Mouse (Mus musculus): Measurements from ENCODE around the gene Phpt1. TPM values are rescaled to one million over a fixed set of nuclear protein-coding genes. Genes with fewer than 3 reads are reported as not detected.

Phpt1 gene
- polyA plus RNA-seq, 1 experiment from 2014 or later, result 161 TPM

DNA sequence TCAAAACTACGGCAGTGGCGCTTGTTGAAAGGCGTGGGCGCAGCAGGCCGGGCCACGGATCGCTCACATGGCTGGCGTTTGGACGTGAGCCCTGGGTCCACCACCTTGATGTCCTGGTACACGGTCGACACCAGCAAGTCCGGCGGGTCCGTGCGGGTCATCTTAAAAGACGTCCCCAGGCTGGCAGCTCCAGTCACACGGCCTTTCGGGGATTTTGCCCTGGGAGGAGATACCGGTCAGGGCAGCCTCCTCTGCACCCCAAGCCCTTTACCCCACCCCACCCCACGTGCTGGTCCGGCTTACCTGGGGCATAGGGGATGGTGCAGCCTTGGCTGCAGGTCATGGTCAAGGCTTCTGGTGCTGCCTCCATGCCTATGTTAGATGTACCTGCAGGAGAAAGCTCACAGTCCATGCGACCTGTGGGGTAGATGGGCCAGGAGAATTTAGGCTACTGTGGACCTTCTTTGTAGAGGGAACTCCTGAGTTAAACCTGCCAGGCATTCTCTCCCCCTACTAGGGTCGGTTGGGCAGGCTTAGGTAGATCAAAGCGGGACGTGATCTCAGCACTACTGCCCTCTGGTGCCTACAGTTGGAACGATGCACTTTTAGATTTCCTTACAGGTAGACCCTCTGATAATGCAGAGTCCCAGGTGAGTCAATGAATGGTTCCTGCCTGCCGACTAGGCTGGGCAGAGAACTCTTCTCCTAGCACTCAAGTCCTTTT lies 4.9 kb upstream of the Phpt1 start:
- DNase-seq (ENCODE audit: low spot score) (peak; percentile 57), ATAC-seq (ENCODE audit: low FRiP score) (no peak)
- WGBS, result 10% methylated on average over 23 of the region's 27 CpGs
- H3K36me3 ChIP-seq (ENCODE audit: control insufficient read depth, insufficient read depth, low read length), result no peaks in the 10 kb centered on the region
- H3K4me2 ChIP-seq (replicated peaks; ENCODE audit: low read depth, low read length), result peak overlapping the region; percentile 21; the same call in 1 of the 2 replicates
- peak overlapping the region; percentile 8; the same call in 1 of the 2 replicates for H3K4me3 ChIP-seq (ENCODE audit: low read depth, low read length)
- peaks cover 17% of the 10 kb centered on the region for H3K4me1 ChIP-seq (replicated peaks; ENCODE audit: control insufficient read depth, insufficient read depth, low read length)
- H3K9ac ChIP-seq (ENCODE audit: low read depth, low read length), result no peak overlapping the region
- no peaks in the 10 kb centered on the region for H3K9me3 ChIP-seq (ENCODE audit: control insufficient read depth, low read length)
- H3K27me3 ChIP-seq (ENCODE audit: control insufficient read depth, insufficient read depth, low read length), result peaks cover 56% of the 10 kb centered on the region
- no peak overlapping the region for H3K27ac ChIP-seq (ENCODE audit: low read depth, low read length)

- ATAC-seq (ENCODE audit: low FRiP score) (no peak), DNase-seq (ENCODE audit: low spot score) (peak; percentile 53)
- no peaks in the 10 kb centered on the region for H3K9me3 ChIP-seq (ENCODE audit: control insufficient read depth, low read length)
- peak overlapping the region; percentile 21 for H3K4me2 ChIP-seq (replicated peaks; ENCODE audit: low read depth, low read length)
- peaks cover 56% of the 10 kb centered on the region for H3K27me3 ChIP-seq (ENCODE audit: control insufficient read depth, insufficient read depth, low read length)
- H3K27ac ChIP-seq (ENCODE audit: low read depth, low read length), result no peak overlapping the region
- H3K4me3 ChIP-seq (ENCODE audit: low read depth, low read length), result peak overlapping the region; percentile 30; the same call in 1 of the 2 replicates
- no peaks in the 10 kb centered on the region for H3K36me3 ChIP-seq (ENCODE audit: control insufficient read depth, insufficient read depth, low read length)
- WGBS, result 6% methylated on average over 76 of the region's 77 CpGs
- H3K4me1 ChIP-seq (replicated peaks; ENCODE audit: control insufficient read depth, insufficient read depth, low read length), result peaks cover 17% of the 10 kb centered on the region
- no peak overlapping the region for H3K9ac ChIP-seq (ENCODE audit: low read depth, low read length)
Observed at GRCm38 (mm10) chr2:25578796-25579736, 4.0 kb upstream of the Phpt1 start.

- DNase-seq (ENCODE audit: low spot score) (peak; percentile 65), ATAC-seq (ENCODE audit: low FRiP score) (no peak)
- Histone ChIP-seq H3K4me3 (ENCODE audit: low read depth, low read length) (peak overlapping the region; percentile 30), H3K36me3 (ENCODE audit: control insufficient read depth, insufficient read depth, low read length) (no peaks in the 10 kb centered on the region), H3K4me1 (replicated peaks; ENCODE audit: control insufficient read depth, insufficient read depth, low read length) (peaks cover 24% of the 10 kb centered on the region), H3K9ac (ENCODE audit: low read depth, low read length) (peak overlapping the region; percentile 31; the same call in 1 of the 2 replicates), H3K27me3 (ENCODE audit: control insufficient read depth, insufficient read depth, low read length) (peaks cover 56% of the 10 kb centered on the region), H3K9me3 (ENCODE audit: control insufficient read depth, low read length) (no peaks in the 10 kb centered on the region), H3K27ac (ENCODE audit: low read depth, low read length) (no peak overlapping the region), H3K4me2 (replicated peaks; ENCODE audit: low read depth, low read length) (peak overlapping the region; percentile 40)
- WGBS, result 7% methylated on average over 75 of the region's 75 CpGs
Observed at GRCm38 (mm10) chr2:25577951-25578795, 3.1 kb upstream of the Phpt1 start.

GRCm38 (mm10) chr2:25576965-25577891 lies 2.2 kb upstream of the Phpt1 start:
- peak; percentile 44 for DNase-seq (ENCODE audit: low spot score)
- Histone ChIP-seq H3K9ac (ENCODE audit: low read depth, low read length) (peak overlapping the region; percentile 31; the same call in 1 of the 2 replicates), H3K27ac (ENCODE audit: low read depth, low read length) (no peak overlapping the region), H3K4me3 (ENCODE audit: low read depth, low read length) (peak overlapping the region; percentile 30), H3K36me3 (ENCODE audit: control insufficient read depth, insufficient read depth, low read length) (no peaks in the 10 kb centered on the region), H3K4me2 (replicated peaks; ENCODE audit: low read depth, low read length) (peak overlapping the region; percentile 40; the same call in 1 of the 2 replicates), H3K9me3 (ENCODE audit: control insufficient read depth, low read length) (no peaks in the 10 kb centered on the region), H3K27me3 (ENCODE audit: control insufficient read depth, insufficient read depth, low read length) (peaks cover 56% of the 10 kb centered on the region), H3K4me1 (replicated peaks; ENCODE audit: control insufficient read depth, insufficient read depth, low read length) (peaks cover 24% of the 10 kb centered on the region)
- ATAC-seq (ENCODE audit: low FRiP score), result no peak
- WGBS, result 13% methylated on average over 92 of the region's 92 CpGs

DNA sequence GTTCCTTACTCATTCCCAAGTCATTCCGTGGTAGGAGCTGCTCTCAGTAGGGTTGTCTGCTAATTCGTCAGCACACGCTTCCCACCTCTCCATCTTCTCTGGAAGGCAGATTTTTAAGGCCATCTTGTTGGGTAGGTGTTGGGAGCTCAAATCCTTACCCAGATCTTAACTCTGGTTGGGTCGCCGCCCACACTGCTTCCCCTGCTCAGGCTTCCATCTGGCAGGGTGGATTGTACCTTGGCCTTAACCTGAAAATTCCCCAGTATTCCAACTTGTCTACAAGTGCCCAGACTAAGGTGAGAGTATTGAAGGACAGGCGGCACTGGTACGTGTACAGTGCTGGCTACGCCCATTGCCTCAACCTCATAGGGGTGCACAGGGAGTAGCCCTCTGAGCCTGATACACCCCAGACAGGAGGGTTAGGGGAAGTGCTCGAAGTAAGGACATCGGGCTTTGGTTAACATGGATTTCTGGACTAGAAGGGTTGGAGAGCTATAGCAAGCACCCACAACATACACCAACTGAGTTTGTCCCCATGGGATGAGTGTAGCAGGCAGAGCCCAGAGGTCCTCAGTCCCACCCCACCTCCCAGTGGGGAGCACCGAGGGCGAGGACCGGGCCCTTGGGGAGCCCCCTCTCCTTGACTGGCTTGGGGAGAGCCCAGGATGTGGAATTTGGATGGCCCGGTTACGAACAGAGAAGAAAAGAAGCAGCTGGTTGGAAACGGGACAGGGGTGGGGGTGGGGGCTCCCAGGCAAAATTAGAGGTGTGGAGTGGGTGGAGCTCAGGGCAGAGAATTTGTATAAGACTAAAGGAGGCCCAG lies 1.2 kb upstream of the Phpt1 start:
- Histone ChIP-seq H3K4me3 (ENCODE audit: low read depth, low read length) (no peak overlapping the region), H3K9ac (ENCODE audit: low read depth, low read length) (peak overlapping the region; percentile 63; the same call in 1 of the 2 replicates), H3K36me3 (ENCODE audit: control insufficient read depth, insufficient read depth, low read length) (no peaks in the 10 kb centered on the region), H3K4me1 (replicated peaks; ENCODE audit: control insufficient read depth, insufficient read depth, low read length) (peaks cover 22% of the 10 kb centered on the region), H3K27ac (ENCODE audit: low read depth, low read length) (no peak overlapping the region), H3K9me3 (ENCODE audit: control insufficient read depth, low read length) (no peaks in the 10 kb centered on the region), H3K4me2 (replicated peaks; ENCODE audit: low read depth, low read length) (peak overlapping the region; percentile 92; the same call in 1 of the 2 replicates), H3K27me3 (ENCODE audit: control insufficient read depth, insufficient read depth, low read length) (peaks cover 55% of the 10 kb centered on the region)
- ATAC-seq (ENCODE audit: low FRiP score) (no peak), DNase-seq (ENCODE audit: low spot score) (no peak)
- 70% methylated on average over 16 of the region's 16 CpGs for WGBS

DNA sequence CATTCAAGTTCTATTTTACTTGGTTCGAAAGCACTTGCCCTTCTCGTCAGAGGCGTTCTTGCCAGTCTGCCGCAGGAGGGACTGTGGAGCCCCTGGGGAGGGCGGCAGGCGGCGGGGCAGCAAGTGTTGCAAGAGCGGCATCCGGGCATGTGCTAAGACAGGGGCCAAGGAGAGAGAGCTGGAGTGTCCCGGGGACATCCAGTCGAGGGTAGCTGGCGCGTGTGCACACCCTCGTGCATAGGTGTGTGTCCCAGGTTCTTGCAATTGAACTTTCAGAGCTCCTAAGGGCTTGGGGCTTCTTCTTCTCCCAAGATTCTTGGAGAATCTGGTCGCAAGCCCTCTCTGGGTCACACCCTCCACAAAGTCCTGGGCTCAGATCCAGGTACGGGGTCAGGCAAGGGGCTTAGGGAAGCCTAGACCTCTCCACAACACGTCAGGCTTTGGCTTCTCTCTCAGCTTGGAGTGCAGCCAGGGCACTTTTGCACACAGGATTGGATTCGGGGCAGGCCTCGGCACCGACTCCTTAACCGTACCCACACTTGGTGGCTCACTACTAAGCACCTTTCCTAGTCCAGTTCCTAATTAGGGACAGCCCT lies 506 bp upstream of the Phpt1 start:
- H3K9ac ChIP-seq (ENCODE audit: low read depth, low read length), result peak overlapping the region; percentile 63; the same call in 1 of the 2 replicates
- ATAC-seq (ENCODE audit: low FRiP score) (peak; percentile 5; the same call in 1 of the 2 replicates), DNase-seq (ENCODE audit: low spot score) (peak; percentile 48)
- 17% methylated on average over 21 of the region's 21 CpGs for WGBS
- H3K27me3 ChIP-seq (ENCODE audit: control insufficient read depth, insufficient read depth, low read length), result peaks cover 49% of the 10 kb centered on the region
- peak overlapping the region; percentile 67 for H3K27ac ChIP-seq (ENCODE audit: low read depth, low read length)
- peak overlapping the region; percentile 60 for H3K4me3 ChIP-seq (ENCODE audit: low read depth, low read length)
- H3K4me2 ChIP-seq (replicated peaks; ENCODE audit: low read depth, low read length), result peak overlapping the region; percentile 92
- H3K4me1 ChIP-seq (replicated peaks; ENCODE audit: control insufficient read depth, insufficient read depth, low read length), result peaks cover 21% of the 10 kb centered on the region
- H3K36me3 ChIP-seq (ENCODE audit: control insufficient read depth, insufficient read depth, low read length), result no peaks in the 10 kb centered on the region
- no peaks in the 10 kb centered on the region for H3K9me3 ChIP-seq (ENCODE audit: control insufficient read depth, low read length)

DNA sequence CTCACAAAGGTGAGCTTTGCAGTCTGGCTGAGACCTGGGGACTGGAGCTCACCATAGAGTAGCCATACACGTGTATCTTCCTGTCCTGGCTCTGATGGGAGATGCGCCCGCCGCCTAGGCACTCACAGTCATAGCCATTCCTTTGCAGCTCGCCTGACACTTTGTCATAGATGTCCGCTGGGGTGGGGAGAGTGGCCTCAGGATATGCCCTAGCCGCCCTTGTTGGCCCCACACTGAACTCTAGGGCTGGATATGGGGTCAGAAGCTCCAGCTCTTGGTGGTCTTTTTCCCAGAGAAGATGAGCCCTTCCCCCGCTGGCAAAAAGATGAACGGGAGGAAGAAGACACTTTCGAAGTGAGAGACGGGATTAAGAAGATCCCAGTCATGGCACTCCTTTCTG lies 888 bp downstream of the Phpt1 start:
- Histone ChIP-seq H3K27me3 (ENCODE audit: control insufficient read depth, insufficient read depth, low read length) (peaks cover 36% of the 10 kb centered on the region), H3K4me1 (replicated peaks; ENCODE audit: control insufficient read depth, insufficient read depth, low read length) (peaks cover 21% of the 10 kb centered on the region), H3K36me3 (ENCODE audit: control insufficient read depth, insufficient read depth, low read length) (no peaks in the 10 kb centered on the region), H3K4me2 (replicated peaks; ENCODE audit: low read depth, low read length) (peak overlapping the region; percentile 92), H3K27ac (ENCODE audit: low read depth, low read length) (0 out of 2 replicates have a peak overlapping the region, but pooled peaks have one; percentile 76), H3K4me3 (ENCODE audit: low read depth, low read length) (peak overlapping the region; percentile 60), H3K9me3 (ENCODE audit: control insufficient read depth, low read length) (no peaks in the 10 kb centered on the region), H3K9ac (ENCODE audit: low read depth, low read length) (peak overlapping the region; percentile 63; the same call in 1 of the 2 replicates)
- WGBS, result 21% methylated on average over 11 of the region's 11 CpGs
- no peak for DNase-seq (ENCODE audit: low spot score)
- peak; percentile 13 for ATAC-seq (ENCODE audit: low FRiP score)
